Mouse (Mus musculus): ENCODE results near the gene Tmprss6.

Tmprss6 gene

GRCm38 (mm10) chr15:78481448-78482000 lies 13.1 kb upstream of the Tmprss6 start:
- DNase-seq: no peak

DNA sequence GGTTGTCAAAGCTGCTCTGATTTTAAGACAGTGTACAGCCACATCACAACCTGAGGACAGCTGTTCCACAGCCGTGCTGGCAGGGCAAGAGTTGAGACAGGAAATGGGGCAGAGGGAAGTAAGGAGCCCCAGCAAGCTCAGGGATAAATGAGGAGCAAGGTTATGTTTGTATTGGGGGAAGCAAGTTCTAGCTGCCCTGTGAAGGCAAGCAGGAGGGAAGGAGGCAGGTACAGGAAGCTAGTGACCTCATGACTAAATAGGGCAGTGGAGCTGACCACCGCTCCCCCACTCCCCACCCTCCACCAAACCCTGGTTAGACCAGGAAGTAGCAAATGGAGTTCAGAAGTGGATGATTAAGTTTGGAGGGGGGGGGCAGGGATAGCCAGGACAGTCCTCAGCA lies 12.6 kb upstream of the Tmprss6 start:
- no peak for DNase-seq

DNA sequence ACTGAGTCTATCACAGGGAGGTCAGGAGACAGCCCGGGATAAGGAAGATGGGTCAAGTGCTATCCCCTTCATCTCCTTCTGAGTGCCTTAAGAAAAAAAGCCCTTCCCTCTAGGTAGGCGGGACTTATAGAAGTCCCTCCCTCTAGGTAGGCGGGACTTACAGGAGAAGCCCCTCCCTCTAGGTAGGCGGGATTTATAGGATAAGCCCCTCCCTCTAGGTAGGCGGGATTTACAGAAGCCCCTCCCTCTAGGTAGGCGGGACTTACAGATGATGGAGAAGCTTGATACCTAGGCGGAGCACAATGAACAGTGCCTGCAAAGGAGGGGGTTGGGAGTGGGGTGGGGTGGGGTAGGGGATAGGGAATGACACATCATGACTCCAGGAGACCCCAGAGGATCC lies 11.7 kb upstream of the Tmprss6 start:
- DNase-seq: no peak

DNA sequence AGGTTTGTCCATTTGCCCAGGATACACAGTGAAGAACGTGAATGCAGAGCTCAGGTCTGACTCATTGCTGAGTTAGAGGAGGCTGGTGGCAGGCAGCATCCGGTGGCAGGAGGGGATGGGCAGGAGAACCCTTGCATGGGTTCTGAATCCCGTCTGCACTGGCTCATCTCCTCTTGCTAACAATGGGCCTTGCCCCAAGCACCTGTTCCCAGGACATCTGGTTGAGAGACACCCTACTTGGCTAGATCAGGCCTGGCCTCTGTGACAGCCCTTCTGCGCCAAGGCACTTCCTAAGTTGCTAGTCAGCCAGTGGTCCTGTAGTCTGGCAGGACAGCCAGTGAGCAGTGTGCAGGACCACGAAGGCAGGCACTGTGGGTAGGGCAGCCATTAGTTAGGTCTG lies 11.0 kb upstream of the Tmprss6 start:
- peak in 1 of 2 experiments; percentile 41 for DNase-seq

DNA sequence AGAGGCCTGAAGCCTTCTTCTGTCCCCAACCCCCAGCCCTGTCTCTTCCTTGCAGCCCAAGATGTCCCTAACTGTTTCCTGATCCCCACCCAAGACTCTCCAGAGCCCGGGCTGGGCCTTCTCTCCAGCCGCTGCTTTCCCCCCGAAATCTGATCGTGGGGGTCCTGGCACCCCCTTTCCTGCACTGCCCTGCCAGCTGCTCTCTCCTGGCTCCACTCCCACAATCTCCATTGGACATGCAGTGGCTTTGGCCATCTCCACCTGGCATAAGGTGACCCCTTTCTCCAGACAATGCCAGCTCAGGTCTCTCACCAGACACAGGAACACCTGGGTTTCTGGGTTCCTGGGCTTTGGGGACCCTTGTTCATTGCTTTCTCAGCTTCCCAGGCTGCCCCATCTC lies 9.6 kb upstream of the Tmprss6 start:
- DNase-seq: peak; percentile 53 to 60

- DNase-seq: no peak
Measured at GRCm38 (mm10) chr15:78476878-78477277, 8.4 kb upstream of the Tmprss6 start.

DNA sequence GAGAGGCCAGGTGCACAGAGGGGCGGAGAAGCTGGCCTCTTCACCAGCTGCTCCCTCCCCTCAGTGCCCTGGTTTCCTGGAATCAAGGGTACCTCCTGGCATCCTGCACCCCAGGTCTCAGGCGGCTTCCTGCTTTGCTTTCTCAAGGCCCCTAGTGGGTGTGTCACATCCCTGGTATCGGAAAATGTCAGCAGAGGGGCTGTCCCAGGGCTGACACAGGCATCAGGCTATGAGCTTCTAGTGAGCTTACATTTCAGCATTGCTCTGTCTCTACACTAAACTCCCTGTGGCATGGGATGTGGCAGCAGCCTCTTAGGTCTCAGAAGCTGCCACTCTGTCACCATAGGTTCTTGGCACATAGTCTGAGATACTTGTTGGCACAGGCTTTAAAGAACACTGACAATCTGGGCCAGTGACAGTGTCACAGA lies 7.2 kb upstream of the Tmprss6 start:
- DNase-seq: peak in 1 of 2 experiments; percentile 51

DNA sequence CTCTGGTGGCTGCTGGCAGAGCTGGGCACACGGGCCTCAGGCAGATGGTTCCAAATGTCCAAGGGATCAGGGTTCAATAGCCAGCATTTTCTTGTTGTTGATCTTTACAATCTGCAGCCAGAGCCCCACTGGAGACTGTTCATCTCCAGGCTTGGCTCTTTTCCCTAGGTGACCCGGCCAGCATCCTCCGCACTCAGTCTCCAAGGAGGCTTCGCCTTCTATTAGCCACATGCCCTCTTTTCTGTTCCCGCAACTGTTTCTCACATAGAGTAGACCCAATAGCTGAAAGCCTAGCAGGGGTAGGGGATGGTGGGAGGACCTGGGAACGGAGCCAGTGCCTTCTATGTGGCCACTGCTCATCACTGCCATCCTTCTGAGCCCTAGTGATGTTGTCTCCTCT lies 5.0 kb upstream of the Tmprss6 start:
- peak; percentile 60 to 70 for DNase-seq

DNA sequence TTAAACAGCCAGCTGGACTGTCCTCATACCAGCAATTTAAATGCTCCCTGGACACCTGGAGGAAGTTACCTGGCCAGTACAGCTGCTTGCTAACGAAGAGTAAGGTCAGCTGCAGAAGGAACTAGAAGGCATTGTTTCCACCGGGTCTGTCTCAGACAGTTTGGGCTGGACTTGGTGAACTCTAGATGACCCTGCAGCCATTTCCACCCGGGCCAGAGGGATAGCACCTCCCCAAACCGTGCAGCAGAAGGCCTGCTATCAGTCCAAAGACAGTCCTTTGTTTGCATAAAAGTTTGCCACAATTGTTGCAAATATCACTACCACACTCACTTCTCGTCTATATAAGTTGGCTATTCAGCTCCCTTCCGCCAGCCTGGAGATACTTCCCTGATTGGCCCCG lies 3.5 kb upstream of the Tmprss6 start:
- no peak for DNase-seq

GRCm38 (mm10) chr15:78470495-78471276 lies 2.3 kb upstream of the Tmprss6 start:
- DNase-seq: no peak

- DNase-seq: peak in 1 of 2 experiments; percentile 49
Measured at GRCm38 (mm10) chr15:78467570-78467969, 864 bp downstream of the Tmprss6 start.

DNA sequence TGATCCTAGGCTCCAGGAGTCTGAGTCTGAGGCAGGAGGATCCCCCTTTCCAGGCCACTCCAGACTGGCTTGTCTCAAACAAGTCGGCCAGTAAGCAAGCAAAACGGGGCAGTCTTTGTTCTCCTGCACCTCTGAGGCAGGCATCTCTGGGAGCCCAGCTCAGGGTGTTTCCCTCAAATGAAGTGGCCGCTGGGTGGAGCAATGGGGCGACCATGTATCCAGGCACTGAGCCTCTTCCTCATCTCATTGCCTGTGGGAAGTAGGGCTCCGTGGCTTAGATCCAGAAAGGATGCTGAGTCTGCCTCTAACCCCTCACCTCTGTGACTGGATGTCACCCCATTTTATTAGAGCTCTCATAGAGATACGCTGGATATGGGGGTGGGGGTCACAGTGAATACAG lies 1.6 kb downstream of the Tmprss6 start:
- DNase-seq: peak; percentile 55 to 56

DNA sequence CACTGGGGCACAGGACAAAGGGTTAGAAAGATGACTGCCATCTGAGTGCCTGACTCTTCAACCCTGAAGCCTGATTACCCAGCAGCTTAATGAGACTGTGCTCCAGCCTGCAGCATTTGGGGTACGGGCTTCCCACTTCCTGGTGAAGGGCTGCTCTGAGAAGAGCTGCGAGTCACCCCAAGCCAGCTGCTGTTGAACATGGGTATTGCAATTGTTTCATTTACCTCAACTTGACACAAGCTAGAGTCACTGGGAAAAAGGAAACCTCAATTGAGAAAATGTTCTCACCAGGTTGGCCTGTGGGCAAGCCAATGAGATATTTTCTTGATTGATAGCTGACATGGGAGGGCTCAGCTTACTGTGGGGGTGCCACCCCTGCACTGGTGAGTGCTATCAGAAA lies 5.5 kb downstream of the Tmprss6 start:
- DNase-seq: no peak

GRCm38 (mm10) chr15:78457193-78457592 lies 11.2 kb downstream of the Tmprss6 start:
- DNase-seq: no peak

- DNase-seq: peak; percentile 74 to 79
Measured at GRCm38 (mm10) chr15:78456051-78456450, 12.4 kb downstream of the Tmprss6 start.

- DNase-seq: no peak
Measured at GRCm38 (mm10) chr15:78455168-78455567, 13.3 kb downstream of the Tmprss6 start.

DNA sequence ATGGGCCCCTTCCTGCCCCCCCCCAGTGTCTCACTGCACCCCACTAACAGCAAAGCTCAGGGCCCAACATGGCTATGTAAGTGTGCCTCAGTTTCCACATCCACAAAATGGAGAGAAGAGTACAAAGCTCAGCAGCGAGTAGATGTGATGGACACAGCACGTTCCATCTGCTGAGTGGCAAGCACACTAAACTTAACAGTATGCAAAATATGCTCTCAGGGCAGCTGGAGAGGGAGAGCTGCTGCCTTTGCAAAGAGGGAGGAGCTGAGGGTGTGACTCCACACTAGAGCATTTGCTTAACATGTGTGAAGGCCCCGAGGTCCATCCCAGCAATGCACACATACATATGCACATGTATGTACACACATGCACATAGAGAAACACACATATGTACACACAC lies 15.5 kb downstream of the Tmprss6 start:
- no peak for DNase-seq

GRCm38 (mm10) chr15:78451201-78451600 lies 17.2 kb downstream of the Tmprss6 start:
- DNase-seq: no peak

- DNase-seq: no peak
Measured at GRCm38 (mm10) chr15:78450419-78450768, 18.0 kb downstream of the Tmprss6 start.

GRCm38 (mm10) chr15:78449694-78450418 lies 18.6 kb downstream of the Tmprss6 start:
- peak; percentile 54 to 65 for DNase-seq

DNA sequence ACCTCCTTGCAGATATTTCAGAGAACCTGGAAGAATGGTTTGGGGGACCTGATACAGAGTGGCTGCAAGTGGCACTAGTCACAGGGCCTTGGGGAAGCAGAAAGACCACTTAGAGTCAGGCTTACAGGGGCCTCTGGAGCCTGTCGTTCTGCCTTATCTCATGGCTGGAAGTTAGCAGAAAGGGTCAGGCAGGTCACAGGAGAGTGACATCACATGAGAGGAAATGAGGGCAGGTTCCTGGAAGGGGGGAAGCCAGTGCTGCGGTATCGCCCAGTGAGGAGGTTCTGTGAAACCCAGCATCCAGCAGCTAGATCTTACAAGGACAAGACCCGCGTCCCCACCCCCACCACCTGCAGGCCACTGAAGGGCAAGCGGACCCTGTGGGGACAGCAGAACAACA lies 19.3 kb downstream of the Tmprss6 start:
- no peak for DNase-seq

- DNase-seq: peak; percentile 99 to 100
Measured at GRCm38 (mm10) chr15:78447746-78448535, 20.5 kb downstream of the Tmprss6 start.

GRCm38 (mm10) chr15:78447121-78447520 lies 21.3 kb downstream of the Tmprss6 start:
- no peak for DNase-seq

Measured in cerebellum, postnatal 10 days (tissue).